18 mouse cellular contexts compared by ENCODE assay signal in genomic region chr8:102487796-102488195, GRCm38 (mm10).
DNase-seq lines count a peak whose midpoint lies in the region.
"Had no signal": no experiment of that assay in that cellular context is flagged by ENCODE, and none has a peak within 500 bp of the region (broad histone marks: within the 10 kb centered on the region; RNA-seq: fewer than 3 reads in every experiment).

No protein-coding gene starts in this region.

- intact Hi-C loops in left cerebral cortex, postnatal 4 days (cut with DNase I), result no loop called here
- intact Hi-C loops in left cerebral cortex, postnatal 36 days (cut with DNase I), result no loop called here

- peak; percentile 58 for DNase-seq in left cerebral cortex, adult 11 months (ENCODE audit: low spot score)
- no peak for DNase-seq in left cerebral cortex, postnatal 4 days
- peak; percentile 44 to 83 for DNase-seq in frontal cortex, postnatal 36 days (ENCODE audit: low spot score in 2 of 2)
- peak; percentile 58 to 69 for DNase-seq in left cerebral cortex, postnatal 36 days (ENCODE audit: low spot score in 2 of 2)
- peak; percentile 93 for DNase-seq in telencephalon, adult 2 months (ENCODE audit: low read depth, low spot score)
- no peak for DNase-seq in kidney, adult 8-10 months
- DNase-seq in yolk sac, embryonic 10.5 days (ENCODE audit: low spot score), result no peak
- no peak for DNase-seq in adrenal gland, adult (ENCODE audit: inconsistent age in 2 of 2, low spot score in 1 of 2)
- DNase-seq: adrenal gland, postnatal 36 days; cerebellum, adult 11-12 months; cerebellum, postnatal 14 days; embryo, embryonic 11 days; gastrocnemius, postnatal 25 days; heart, adult 18-20 months; heart, postnatal 36 days; kidney, adult 11 months; liver, embryonic 13.5 days; lung, embryonic 14.5 days had no signal

Comparison
In these comparisons a context has a peak if more than half of its experiments do, and no peak if none do; other contexts are left out.
1. DNase-seq: peak in left cerebral cortex, adult 11 months (single experiment), frontal cortex, postnatal 36 days (2 of 2), left cerebral cortex, postnatal 36 days (2 of 2) and telencephalon, adult 2 months (single experiment); none in left cerebral cortex, postnatal 4 days (single experiment), kidney, adult 8-10 months (0 of 2), yolk sac, embryonic 10.5 days (single experiment) and adrenal gland, adult (0 of 2).